Mouse (Mus musculus): ENCODE data around the gene Arfgef2.

Arfgef2 gene

DNA sequence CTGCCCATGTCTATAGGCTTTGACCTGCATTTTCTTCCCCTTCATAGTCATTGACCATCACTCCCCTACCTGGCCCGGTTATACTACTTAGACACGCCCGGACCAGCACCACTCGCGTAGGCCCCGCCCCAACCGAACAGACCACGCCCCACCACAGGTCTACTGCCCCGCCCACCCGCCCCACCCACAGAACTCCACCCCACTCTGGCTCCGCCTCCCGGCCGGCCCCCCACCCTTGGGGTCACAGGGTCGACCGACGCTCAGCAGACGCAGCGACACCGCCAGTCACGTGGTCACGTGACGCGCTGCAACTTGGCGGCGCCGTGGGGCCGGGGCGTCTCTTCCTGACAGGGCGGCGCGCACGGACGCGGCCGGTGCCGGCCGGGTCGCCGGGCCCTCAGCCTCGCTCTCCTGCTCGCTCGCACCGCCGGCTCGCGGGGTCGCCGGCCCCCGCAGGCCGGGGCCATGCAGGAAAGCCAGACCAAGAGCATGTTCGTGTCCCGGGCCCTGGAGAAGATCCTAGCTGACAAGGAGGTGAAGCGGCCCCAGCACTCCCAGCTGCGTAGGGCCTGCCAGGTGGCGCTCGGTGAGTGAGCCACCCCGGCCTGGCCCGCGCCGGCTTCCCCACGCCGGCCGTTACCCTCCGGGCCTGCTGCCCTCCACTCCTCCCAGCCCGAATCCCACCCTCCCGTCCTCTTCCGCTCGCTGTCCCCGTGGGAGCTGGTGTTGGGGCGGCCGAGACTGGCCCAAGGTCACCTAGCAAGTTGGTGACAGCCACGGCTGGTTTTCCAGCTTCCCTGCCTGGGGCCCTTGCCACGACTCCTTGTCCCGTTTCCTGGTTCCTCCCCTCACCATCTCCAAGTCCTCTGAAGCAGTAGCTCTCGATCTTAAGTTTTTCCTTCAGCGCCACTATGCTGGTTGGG is at the start of gene Arfgef2:
Arfgef2 (plus strand) TSS at position 339 of the 923 bp plus-strand sequence.
- peak; percentile 87 for DNase-seq

DNA sequence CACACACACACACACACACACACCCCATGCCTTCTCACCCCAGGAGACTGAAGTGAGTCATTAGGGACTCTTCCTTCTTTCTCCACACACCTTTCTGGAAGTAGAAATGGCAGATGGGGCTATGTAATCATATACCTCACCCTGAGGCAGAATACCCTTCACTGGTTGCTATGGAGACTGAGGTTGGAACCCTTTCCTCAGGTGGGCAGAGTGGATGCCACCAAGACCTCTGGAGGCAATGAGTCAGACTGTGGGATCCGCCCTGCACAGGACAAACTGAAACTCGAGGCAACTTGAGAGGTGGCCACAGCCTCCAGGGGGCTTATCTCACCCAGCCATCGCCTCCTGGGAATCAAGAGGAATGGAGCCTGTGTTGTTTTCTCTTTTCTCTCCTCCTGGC is 47.4 kb upstream of the Arfgef2 start:
- DNase-seq = no peak

DNA sequence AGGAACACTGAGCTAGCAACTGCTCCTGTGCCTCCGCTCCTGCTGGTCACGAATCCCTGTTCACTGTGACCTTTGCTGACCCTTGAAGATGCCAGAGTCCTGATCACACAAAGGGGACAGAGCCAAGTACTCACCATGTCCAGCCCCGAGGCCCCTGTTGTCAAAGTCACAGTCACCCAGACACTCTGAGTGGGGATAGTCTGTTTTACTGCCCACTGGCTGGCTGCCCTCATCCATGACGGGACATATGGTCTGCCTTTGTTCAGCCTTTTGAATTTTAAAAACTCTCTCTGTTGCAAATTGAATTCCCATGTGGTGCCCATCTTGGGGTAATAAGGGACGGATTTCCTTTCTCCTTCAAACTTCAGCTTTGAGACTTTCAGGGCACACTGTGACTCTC is 41.3 kb upstream of the Arfgef2 start:
- DNase-seq = no peak

DNA sequence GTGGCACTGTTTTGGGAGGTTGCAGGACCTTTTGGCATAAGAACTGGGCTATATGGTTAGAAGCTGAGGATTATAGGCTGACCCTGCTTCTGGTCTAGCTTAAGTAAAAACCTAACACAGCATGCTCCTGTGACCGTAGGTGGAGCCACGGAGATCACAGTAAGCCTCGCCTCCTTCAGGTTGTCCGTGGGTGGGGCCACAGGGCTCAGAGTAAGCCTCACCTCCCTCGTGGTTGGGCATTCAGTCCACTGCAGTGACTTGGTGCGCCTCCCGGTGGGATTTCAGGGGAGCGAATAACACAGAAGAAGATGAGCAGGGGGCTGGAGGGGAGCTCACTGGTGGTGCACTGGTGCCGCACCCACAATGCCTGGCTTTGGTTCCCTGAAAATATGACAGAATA is 37.8 kb upstream of the Arfgef2 start:
- no peak for DNase-seq

DNA sequence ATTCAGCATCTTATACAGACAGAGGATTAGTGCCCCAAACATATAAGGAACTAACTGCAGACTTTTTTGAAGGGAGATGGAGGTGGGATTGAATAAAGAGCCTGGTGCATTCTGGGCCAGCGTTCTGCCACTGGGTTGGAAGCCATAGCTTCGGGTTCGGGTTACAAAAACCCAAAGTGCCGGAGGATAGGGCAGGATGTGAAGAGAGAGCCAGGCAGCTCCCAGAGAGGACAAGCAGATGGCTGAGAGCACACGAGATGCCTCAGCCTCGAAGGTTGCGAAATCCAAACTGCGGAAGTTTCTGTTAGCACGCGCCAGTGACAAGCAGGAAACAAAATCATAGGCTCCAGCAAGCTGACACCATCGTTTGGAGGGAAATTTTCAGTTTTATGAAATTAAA is 34.0 kb upstream of the Arfgef2 start:
- DNase-seq = no peak

DNA sequence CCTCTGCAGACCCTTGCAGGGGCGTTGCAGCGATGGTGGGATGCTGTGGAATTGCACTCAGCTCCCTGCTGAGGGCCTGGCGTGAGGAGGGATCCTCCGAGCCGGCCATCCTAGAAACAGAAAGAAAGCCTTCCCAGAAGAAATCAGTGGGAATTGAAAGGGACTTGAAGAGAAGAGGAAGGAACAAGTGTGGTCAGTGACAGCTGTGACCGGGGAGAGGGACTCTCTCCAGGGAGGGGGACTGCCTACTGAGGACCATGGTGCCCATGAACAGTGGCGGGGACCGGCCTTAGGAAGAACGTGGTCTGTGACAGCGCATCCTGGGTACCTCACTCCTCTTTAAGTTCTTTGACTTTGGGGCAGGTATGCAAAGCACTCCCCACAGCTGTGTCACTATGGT is 31.8 kb upstream of the Arfgef2 start:
- no peak for DNase-seq

DNA sequence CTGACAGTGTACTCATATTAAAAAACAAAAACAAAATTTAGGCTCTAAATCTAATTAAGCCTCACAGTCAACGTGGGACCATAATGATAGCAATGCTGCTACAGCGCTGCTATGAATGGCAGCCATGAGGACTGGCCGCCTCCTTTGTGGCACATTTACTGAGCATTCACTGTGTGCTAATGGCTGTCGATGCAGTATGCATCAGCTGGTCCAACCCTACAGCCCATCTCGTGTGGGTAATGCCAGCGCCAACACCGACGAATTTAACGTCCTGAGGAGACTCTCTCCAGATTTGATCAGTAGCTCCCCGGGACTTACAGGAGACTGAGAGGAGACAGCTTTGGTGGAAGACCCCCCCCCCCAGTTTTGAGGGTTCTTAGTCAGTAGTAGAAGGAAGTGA is 31.1 kb upstream of the Arfgef2 start:
- no peak for DNase-seq

DNA sequence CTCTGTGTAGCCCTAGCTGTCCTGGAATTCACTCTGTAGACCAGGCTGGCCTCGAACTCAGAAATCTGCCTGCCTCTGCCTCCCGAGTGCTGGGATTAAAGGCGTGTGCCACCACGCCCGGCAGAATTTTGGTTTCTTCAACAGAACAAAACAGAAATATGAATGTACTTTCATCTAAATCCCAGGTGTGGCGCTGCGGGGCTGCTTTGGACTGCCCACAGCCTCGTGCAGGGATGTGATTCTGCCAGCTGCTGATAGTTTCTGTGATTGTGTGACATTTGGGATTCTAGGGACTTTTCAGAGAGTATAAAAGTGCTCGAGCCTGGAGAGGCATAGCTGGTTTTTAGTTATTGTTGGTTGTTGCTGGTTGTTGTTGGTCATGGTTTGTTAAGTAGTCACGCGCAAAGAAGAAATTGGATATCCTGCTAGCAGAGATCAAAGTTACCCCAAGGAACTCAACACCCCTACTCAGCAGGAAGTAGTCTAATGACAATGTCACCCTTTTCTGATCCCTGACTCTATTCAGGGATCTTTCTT is 30.0 kb upstream of the Arfgef2 start:
- no peak for DNase-seq

DNA sequence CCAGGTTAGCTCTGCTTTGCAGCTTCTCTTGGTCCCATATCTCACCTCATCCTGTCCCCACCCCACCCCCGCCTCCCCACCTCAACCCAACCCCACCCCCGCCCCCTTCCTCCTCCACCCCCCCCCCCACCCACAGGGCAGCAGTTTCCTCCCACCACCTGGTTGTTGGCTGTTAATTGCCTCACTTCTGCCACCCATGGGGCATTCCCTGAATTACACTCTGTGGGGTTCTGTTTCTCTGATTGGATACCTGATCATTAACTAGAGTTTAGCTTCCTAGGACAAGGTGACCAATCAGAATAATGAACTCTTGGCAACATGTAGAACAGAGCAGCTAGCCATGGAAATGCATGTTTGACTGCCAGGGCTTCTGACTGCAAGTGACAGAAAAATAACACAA is 29.1 kb upstream of the Arfgef2 start:
- no peak for DNase-seq

DNA sequence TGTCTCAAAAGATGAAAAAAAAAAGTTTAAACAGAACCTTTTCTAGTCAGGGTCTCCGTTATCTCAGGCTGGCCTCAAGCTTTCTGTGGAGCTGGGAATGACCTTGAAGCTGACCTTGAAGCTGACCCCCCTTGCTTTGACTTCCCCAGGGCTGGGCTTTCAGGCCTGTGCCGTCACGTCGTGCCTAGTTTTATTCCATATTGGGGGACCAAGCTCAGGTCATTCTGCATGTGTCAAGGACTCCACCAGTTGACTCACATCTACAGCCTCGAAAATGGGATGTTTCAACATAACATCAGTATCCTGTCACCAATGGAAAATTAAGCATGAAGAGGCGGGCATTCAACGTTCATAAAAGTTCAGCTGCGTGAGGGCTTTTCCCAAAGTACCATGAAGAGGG is 25.4 kb upstream of the Arfgef2 start:
- no peak for DNase-seq

DNA sequence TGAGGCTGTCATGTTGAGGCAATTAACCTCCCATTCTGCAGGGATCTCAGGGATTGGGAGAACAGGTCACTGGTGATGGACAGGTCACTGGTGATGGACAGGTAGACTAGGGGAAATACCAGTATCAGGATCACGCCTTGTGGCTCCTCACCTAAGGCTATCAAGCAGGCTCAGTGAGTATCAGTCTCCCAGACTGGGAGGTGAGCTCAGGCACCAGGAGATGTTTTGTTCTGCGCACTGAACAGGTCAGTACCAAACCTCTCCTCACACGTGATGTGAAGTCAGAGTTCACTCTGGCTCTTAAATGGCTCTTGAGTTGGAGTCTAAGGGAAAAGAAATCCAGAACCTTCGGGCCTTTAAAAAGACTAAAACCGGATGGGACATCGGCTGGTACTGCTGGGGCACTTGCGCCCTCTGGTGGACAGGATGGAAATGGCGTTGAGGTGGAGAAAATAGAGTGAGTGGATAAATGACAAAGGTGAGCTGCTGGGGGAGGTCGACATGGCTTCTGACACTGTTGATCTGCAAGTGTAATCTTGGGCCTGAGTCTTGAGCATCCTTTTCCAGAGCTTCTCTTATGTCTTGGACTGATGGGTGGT is 24.3 kb upstream of the Arfgef2 start:
- DNase-seq = peak; percentile 65

DNA sequence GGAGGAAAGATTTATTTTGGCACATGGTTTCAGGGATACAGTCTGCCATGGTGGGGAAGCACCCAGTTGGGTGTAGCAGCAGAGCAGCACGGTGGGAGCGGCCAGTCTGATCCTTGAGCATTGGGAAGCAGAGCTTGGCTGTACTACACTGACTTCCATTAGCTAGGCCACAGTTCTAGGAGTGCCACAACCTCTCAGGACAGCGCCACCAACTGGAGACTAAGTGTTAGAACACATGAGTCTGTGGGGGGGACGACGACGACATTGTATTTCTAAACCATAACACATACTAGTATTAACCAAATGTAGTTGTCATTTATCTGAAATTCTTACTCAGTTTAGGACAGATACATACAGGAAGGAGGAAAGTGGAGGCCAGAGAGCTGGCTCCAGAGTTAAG is 21.0 kb upstream of the Arfgef2 start:
- DNase-seq = no peak

DNA sequence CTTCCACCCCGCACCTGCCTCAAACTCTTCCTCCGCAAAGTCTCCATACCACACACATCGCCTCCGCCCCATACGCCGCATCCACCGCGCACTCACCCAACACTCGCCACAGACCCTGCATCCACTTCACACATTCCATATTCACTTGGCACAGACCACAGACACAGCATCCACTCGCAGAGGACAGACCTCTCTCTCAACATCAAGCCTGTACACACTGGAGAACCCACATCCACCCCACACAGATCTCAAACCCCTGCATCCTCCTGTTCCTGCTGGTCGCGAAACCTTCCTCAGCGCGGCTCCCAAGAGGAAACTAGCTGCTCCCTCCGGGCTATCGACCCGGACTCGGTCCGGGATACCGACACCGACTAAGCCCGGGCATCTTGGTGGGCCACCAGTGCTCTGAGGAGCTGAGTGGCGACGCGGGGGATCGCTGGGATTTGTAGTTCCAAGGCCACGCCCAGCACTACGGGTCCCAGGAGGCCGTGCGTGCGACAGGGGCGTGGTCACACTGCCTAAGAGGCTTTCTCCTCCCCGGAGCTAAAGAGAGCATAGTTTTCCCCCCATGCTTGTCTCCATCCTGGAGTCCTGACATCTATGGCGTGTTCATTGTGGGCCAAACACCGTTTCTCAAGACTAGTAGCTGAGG is 18.9 kb upstream of the Arfgef2 start:
- peak; percentile 91 for DNase-seq

DNA sequence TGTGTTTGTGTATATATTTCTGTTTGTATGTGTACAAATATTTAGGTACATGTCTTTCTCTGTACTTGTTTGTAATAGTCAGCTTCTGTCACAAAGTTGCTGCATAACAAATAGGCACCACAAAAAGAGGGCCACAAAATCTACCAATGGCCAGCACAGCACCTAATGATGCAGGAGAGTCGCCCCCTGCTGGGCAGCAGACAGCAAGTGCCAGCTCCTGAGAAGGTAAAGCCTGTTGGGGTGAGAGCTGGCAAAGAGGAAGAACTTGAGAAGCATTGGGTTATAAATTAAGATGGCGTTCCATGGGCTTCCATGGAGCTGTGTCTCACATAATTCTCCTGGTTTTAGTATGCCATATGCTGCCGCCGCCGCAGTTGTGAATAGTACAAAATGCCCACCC is 13.7 kb upstream of the Arfgef2 start:
- DNase-seq = no peak

DNA sequence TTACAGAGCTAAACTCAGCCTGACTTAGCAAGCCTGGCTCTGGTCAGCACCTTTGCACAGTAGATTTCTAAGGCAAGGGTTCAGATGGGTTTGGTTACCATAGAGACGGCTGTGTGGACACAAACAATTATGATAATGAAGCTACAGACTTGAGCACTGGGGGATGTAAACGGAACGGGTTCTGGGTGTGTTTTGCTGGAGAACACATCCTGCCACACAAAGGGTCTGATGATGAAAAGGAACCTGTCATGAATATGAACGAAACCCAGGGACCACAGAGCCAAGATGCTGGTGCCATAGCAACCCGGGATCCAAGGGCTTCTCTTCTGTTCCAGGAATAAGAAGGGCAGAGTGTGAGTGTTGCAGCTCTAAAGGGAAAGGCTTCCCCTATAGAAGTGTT is 13.0 kb upstream of the Arfgef2 start, which contains the start of gene Trp53rkb:
Trp53rkb (plus strand) TSS at position 177 of the 400 bp plus-strand sequence.
- no peak for DNase-seq

DNA sequence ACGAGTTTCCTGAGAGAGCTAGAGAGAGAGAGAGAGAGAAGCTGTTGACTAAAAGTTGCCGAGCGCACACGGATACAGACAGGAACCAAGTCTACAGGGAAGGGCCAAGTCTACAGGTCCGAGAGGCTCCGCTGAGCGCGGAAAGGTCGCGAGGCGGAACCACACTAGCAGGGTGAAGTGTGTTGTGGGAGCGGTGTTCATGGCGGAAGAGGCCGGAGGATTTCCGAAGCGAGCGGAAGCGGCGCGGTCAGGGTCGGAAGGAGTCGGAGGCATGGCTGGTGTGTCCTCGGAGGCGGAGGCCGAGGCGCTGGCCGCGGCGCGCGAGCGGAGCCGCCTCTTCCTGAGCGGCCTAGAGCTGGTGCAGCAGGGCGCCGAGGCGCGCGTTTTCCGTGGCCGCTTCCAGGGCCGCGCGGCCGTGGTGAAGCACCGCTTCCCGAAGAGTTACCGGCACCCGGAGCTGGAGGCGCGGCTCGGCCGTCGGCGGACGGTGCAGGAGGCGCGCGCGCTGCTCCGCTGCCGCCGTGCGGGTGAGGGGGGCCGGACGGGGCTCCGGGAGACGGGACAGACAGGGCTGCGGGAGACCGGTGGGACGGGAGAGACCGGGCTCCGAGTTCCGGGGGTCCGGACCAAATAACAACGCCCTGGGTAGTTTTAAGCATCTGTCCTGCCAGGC is 11.7 kb upstream of the Arfgef2 start:
- peak; percentile 80 for DNase-seq

DNA sequence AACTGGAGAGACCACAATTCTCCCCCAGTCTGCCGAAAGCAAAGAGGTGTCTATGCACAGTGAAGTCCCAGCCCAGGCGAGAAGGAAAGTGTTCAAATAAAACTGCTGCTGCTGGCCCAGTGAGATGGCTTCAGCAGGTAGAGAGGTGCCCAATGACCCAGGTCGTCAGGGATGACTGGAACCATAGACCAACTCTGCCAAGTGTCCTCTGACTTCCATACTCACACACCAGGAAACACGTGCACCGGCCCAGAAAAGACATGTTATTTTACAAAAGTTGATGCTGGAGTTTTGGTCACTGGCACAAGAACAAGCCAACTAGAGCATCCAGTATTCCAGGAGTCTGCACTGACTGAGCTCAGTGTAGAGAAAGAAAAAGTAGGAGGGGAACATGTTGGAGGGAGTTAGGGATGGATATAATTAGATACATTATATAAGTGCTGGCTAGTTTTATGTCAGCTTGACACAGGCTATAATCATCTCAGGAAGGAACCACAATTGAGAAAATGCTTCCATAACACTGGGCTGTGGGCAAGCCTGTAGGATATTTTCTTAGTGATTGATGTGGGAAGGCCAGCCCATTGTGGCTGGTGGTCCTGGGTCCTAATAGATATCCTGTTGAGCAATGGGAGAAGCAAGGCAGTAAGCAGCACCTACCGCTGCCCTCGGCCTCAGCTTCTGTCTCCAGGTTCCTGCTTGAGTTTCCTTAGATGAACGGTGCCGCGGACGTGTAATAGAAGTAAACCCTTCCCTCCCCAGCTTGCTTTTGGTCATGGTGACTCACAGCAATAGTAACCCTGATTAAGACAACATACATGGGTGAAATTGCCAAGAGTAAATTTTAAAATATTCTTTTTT is 5.5 kb upstream of the Arfgef2 start:
- DNase-seq = no peak

DNA sequence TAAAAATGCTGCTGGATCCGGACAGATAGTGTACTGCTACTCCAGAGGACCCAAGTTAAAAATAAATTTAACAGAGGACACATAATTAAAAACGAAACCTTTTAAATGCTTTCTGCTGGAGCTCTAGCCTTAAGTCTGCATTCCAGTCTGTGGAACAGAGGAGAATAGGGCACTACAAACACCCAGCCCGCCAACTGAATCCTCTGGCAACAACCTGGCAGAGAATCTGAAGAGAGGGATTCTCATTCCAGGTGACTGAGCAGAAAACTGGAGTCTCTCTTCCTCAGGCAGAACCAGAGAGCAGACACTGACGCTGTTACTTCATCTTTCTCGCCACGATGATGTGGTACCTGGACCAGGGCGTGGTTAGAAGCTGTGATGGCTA is 4.9 kb upstream of the Arfgef2 start:
- no peak for DNase-seq

DNA sequence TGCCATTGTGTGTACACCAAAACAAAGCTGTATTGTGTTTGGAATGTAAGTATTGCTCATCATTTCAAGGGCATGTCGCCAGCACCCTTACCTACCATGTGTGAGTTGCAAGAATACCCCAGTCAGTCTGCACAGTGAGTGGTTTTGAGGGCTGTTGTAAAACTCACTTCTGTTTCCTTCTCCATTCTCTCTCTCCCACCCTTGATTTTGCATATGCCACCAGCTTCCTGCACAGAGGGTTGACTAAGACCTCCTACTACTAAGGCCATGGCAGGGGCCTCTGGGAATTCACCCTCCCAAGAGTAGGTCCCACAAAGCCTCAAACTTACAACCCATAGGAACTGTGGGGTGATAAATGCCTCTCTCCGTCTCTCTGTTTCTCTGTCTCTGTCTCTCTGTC is 4.0 kb upstream of the Arfgef2 start:
- no peak for DNase-seq

DNA sequence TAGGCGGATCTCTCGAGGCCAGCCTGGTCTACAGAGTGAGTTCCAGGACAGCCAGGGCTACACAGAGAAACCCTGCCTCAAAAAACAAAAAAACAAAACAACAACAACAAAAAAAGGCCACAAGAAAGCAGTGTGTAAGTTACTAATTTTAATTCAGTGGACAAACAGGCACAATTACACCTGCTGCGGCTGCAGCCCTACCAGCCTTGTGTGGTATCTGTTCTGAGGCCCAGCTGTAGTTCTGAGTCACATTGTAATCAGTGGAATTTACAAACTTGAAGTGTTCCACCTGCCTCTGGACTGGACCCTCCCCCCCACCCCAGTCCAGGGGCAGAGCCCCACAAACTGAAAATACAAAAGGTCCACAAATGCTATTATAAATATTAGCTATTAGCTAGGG is 2.1 kb upstream of the Arfgef2 start:
- DNase-seq = no peak

DNA sequence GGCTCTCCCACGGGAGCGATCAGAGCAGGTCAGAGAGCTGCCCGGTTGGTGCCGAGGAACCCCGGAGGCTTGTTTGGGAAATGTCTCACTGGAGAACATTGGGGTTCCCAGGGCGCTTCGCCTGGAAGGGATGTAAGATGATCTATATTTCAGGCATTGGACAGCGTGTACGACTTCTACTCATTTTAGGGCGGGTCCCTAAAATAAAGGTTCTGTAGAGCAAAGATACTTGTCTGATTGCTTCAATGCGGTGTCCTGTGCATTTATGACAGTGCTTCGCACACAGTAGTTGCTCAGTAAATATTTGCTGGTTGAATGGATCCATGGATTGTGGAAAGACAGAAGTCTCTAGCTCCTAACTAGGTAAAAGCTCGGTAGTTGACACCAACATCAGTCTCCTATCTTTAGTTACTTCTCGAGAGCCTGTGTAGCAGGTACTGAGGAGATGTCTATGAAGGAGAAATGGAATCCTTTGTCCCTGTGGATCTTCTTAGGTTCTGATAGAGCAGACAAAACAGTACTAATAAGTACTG is 851 bp downstream of the Arfgef2 start:
- no peak for DNase-seq

DNA sequence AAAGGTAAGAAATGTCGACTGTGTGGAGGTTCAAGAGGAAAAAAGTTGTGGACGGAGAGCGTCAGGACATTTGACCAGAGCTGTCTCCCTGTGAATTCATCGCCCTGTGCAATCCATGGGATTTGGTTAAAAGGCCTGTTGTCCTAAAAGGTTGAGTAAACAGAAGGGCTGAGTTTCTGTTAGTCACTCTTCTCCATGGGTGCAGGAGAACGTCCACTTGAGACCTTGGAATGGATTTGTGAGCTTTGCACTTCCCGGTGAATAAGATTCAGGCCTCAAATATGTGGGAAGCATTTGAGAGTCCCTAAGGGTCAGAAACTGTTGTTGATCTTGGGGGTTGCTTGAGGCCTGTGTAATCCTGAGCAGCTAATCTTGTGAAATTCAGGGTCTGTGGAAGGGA is 1.4 kb downstream of the Arfgef2 start:
- no peak for DNase-seq
